Mouse (Mus musculus): Measurements from ENCODE around the gene Kcnj2. TPM values are rescaled to one million over a fixed set of nuclear protein-coding genes. Genes with fewer than 3 reads are reported as not detected.
A peak's percentile ranks its signal among the peaks of the same experiment; 100 is the strongest.

The Kcnj2 gene
- total RNA-seq, 1 experiment from 2014 or later = 68.8 TPM

GRCm38 (mm10) chr11:111086933-111087332, 21.0 kb downstream of the Kcnj2 start:
- ATAC-seq (ENCODE audit: extremely low read depth, insufficient number of reproducible peaks, low FRiP score, poor library complexity, severe bottlenecking) = no peak

GRCm38 (mm10) chr11:111088226-111088625, 22.3 kb downstream of the Kcnj2 start:
- no peak for ATAC-seq (ENCODE audit: extremely low read depth, insufficient number of reproducible peaks, low FRiP score, poor library complexity, severe bottlenecking)

GRCm38 (mm10) chr11:111088812-111089211, 22.8 kb downstream of the Kcnj2 start:
- ATAC-seq (ENCODE audit: extremely low read depth, insufficient number of reproducible peaks, low FRiP score, poor library complexity, severe bottlenecking) = peak; percentile 33

- no peak for ATAC-seq (ENCODE audit: extremely low read depth, insufficient number of reproducible peaks, low FRiP score, poor library complexity, severe bottlenecking)
These were observed 25.2 kb downstream of the Kcnj2 start for GRCm38 (mm10) chr11:111091117-111091516.

- ATAC-seq (ENCODE audit: extremely low read depth, insufficient number of reproducible peaks, low FRiP score, poor library complexity, severe bottlenecking) = peak; percentile 68
These were observed 27.0 kb downstream of the Kcnj2 start for GRCm38 (mm10) chr11:111092967-111093366.

- peak; percentile 89 for ATAC-seq (ENCODE audit: extremely low read depth, insufficient number of reproducible peaks, low FRiP score, poor library complexity, severe bottlenecking)
These were observed 30.6 kb downstream of the Kcnj2 start for GRCm38 (mm10) chr11:111096612-111097011.

GRCm38 (mm10) chr11:111100131-111100530, 34.2 kb downstream of the Kcnj2 start:
- ATAC-seq (ENCODE audit: extremely low read depth, insufficient number of reproducible peaks, low FRiP score, poor library complexity, severe bottlenecking) = no peak

GRCm38 (mm10) chr11:111100651-111101050, 34.7 kb downstream of the Kcnj2 start:
- ATAC-seq (ENCODE audit: extremely low read depth, insufficient number of reproducible peaks, low FRiP score, poor library complexity, severe bottlenecking) = no peak

GRCm38 (mm10) chr11:111101620-111102176, 35.7 kb downstream of the Kcnj2 start:
- peak; percentile 65 for ATAC-seq (ENCODE audit: extremely low read depth, insufficient number of reproducible peaks, low FRiP score, poor library complexity, severe bottlenecking)

GRCm38 (mm10) chr11:111104422-111104821, 38.5 kb downstream of the Kcnj2 start:
- ATAC-seq (ENCODE audit: extremely low read depth, insufficient number of reproducible peaks, low FRiP score, poor library complexity, severe bottlenecking) = no peak

GRCm38 (mm10) chr11:111108130-111108529, 42.2 kb downstream of the Kcnj2 start:
- ATAC-seq (ENCODE audit: extremely low read depth, insufficient number of reproducible peaks, low FRiP score, poor library complexity, severe bottlenecking) = no peak

GRCm38 (mm10) chr11:111121514-111121913, 55.5 kb downstream of the Kcnj2 start:
- ATAC-seq (ENCODE audit: extremely low read depth, insufficient number of reproducible peaks, low FRiP score, poor library complexity, severe bottlenecking) = no peak

GRCm38 (mm10) chr11:111123324-111123723, 57.4 kb downstream of the Kcnj2 start:
- no peak for ATAC-seq (ENCODE audit: extremely low read depth, insufficient number of reproducible peaks, low FRiP score, poor library complexity, severe bottlenecking)

- no peak for ATAC-seq (ENCODE audit: extremely low read depth, insufficient number of reproducible peaks, low FRiP score, poor library complexity, severe bottlenecking)
These were observed 60.0 kb downstream of the Kcnj2 start for GRCm38 (mm10) chr11:111125963-111126362.

Other genes with a start within 250 kb of the Kcnj2 start
- gene Kcnj16, start 98.1 kb upstream of the Kcnj2 start, total RNA-seq (2017) = 0.74 and 1.9 TPM in 2 replicates

Measured in neutrophil, adult 5-6 weeks (primary cell).